Mouse (Mus musculus): ENCODE data around the gene Adap1. TPM values are rescaled to one million over a fixed set of nuclear protein-coding genes. Genes with fewer than 3 reads are reported as not detected.

The Adap1 gene
- polyA plus RNA-seq, 1 experiment from 2014 or later: 7.7 TPM

DNA sequence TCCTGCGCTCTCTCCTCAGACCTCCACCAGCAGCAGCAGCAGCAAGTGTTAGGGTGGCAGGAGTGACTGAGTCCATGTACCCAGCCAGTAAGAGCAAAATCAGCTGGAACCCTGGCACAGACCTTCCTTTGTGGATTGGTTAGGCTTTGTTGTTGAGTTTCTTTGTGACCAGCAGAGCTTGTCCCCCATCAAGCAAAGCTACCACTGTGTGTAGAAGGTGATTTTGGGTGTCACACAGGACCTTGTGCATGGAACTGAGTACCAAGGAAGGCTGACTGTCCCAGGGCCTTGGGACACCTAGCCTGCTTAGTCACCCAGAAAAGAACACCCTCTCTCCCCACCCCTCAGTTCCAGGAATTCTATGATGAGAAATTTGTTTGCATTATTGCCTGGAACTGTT is 68.2 kb downstream of the Adap1 start:
- Histone ChIP-seq H3K4me2 (ENCODE audit: low read depth) (no peak overlapping the region), H3K27me3 (ENCODE audit: control insufficient read depth, insufficient read depth, low read length) (no peaks in the 10 kb centered on the region), H3K4me1 (ENCODE audit: control insufficient read depth, insufficient read depth, low read length) (peaks cover 7% of the 10 kb centered on the region), H3K36me3 (ENCODE audit: control insufficient read depth, insufficient read depth, low read length) (0 out of 2 replicates have a peak, but pooled peaks cover 4% of the 10 kb centered on the region), H3K4me3 (ENCODE audit: low read depth, low read length) (no peak overlapping the region), H3K9me3 (ENCODE audit: control insufficient read depth, low read length) (no peaks in the 10 kb centered on the region), H3K9ac (ENCODE audit: low read length) (no peak overlapping the region), H3K27ac (ENCODE audit: low read depth, low read length) (no peak overlapping the region)
- DNase-seq (ENCODE audit: low spot score): no peak
- no peak for ATAC-seq (ENCODE audit: insufficient read depth, low FRiP score, low TSS enrichment)
- 100% methylated on average over 1 of the region's 1 CpGs for WGBS

DNA sequence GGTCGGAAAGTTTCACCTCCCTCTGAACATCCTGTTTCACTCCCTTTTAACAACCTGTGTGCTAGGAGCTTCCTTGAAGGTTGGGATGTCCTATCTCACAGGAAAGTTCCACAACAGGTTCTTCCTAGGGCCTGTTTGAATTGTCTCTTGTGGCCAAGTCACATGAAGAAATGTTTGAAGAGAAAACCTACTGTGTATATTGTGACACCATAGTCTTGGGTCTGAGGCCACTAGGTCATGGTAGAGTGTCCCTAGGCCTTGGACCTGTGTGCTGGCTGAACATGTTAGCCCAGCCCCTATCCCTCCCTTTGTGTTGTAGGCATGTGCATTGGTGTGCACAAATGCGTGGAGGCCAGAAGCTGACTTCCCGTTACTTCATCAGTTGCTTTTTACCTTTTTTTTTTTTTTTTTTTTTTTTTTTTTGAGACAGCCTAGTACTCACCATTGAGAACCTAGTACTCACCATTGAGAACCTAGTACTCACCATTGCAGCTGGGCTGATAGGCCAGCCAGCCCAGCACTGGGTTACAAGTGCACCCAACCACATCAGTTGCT is 69.1 kb downstream of the Adap1 start:
- H3K27ac ChIP-seq (ENCODE audit: low read depth, low read length): no peak overlapping the region
- ATAC-seq (ENCODE audit: insufficient read depth, low FRiP score, low TSS enrichment) (no peak), DNase-seq (ENCODE audit: low spot score) (no peak)
- H3K27me3 ChIP-seq (ENCODE audit: control insufficient read depth, insufficient read depth, low read length): no peaks in the 10 kb centered on the region
- H3K4me3 ChIP-seq (ENCODE audit: low read depth, low read length): no peak overlapping the region
- no peaks in the 10 kb centered on the region for H3K9me3 ChIP-seq (ENCODE audit: control insufficient read depth, low read length)
- H3K4me2 ChIP-seq (ENCODE audit: low read depth): no peak overlapping the region
- 91% methylated on average over 3 of the region's 3 CpGs for WGBS
- H3K4me1 ChIP-seq (ENCODE audit: control insufficient read depth, insufficient read depth, low read length): peaks cover 7% of the 10 kb centered on the region
- no peak overlapping the region for H3K9ac ChIP-seq (ENCODE audit: low read length)
- H3K36me3 ChIP-seq (ENCODE audit: control insufficient read depth, insufficient read depth, low read length): 0 out of 2 replicates have a peak, but pooled peaks cover 4% of the 10 kb centered on the region

DNA sequence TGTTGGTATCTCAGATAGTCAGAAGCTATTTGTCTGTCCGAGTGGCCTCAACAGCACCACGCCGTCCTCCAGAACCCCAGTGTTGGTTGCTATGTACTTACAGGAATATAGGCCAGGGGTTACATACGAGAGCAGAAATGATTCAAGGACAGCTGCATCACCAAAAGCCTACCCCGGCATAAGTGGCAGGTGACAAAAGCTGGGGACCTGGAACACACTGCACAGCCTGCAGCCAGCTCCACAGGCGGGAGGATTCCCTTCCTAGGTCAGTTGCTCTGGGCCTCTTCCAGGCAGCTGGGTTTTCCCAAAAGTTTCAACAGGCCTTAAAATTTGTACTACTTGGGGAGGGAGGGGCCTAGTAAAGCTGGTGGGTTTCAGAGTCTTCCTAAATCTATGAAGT is 69.6 kb downstream of the Adap1 start:
- ATAC-seq (ENCODE audit: insufficient read depth, low FRiP score, low TSS enrichment) (no peak), DNase-seq (ENCODE audit: low spot score) (no peak)
- H3K36me3 ChIP-seq (ENCODE audit: control insufficient read depth, insufficient read depth, low read length): 0 out of 2 replicates have a peak, but pooled peaks cover 4% of the 10 kb centered on the region
- H3K27me3 ChIP-seq (ENCODE audit: control insufficient read depth, insufficient read depth, low read length): no peaks in the 10 kb centered on the region
- WGBS: 95% methylated on average over 6 of the region's 6 CpGs
- H3K4me1 ChIP-seq (ENCODE audit: control insufficient read depth, insufficient read depth, low read length): peaks cover 7% of the 10 kb centered on the region
- H3K27ac ChIP-seq (ENCODE audit: low read depth, low read length): no peak overlapping the region
- H3K4me3 ChIP-seq (ENCODE audit: low read depth, low read length): no peak overlapping the region
- H3K9ac ChIP-seq (ENCODE audit: low read length): no peak overlapping the region
- no peaks in the 10 kb centered on the region for H3K9me3 ChIP-seq (ENCODE audit: control insufficient read depth, low read length)
- H3K4me2 ChIP-seq (ENCODE audit: low read depth): no peak overlapping the region

DNA sequence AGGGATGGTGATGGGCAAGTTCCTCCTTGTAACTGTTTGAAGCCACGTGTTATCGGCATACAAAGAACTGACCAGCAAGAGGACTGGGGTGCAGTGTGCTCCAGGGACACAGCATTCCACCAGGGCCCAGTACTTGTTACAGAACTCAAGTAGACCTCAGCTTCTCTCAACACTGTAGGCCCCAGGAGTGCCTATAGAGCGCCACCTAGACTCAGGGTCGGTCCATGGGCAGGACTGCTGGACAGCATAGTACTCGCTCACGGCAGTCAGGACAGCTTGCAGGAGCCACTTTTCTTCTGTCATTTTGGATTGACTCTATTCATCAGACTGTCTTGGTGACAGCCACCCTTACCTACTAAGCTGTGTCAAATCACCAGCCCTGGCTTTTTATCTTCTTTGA is 70.5 kb downstream of the Adap1 start:
- Histone ChIP-seq H3K4me2 (ENCODE audit: low read depth) (no peak overlapping the region), H3K9me3 (ENCODE audit: control insufficient read depth, low read length) (no peaks in the 10 kb centered on the region), H3K9ac (ENCODE audit: low read length) (no peak overlapping the region), H3K27ac (ENCODE audit: low read depth, low read length) (no peak overlapping the region), H3K27me3 (ENCODE audit: control insufficient read depth, insufficient read depth, low read length) (no peaks in the 10 kb centered on the region), H3K4me1 (ENCODE audit: control insufficient read depth, insufficient read depth, low read length) (peaks cover 7% of the 10 kb centered on the region), H3K36me3 (ENCODE audit: control insufficient read depth, insufficient read depth, low read length) (0 out of 2 replicates have a peak, but pooled peaks cover 1% of the 10 kb centered on the region), H3K4me3 (ENCODE audit: low read depth, low read length) (no peak overlapping the region)
- ATAC-seq (ENCODE audit: insufficient read depth, low FRiP score, low TSS enrichment) (no peak), DNase-seq (ENCODE audit: low spot score) (no peak)
- 87% methylated on average over 6 of the region's 6 CpGs for WGBS

DNA sequence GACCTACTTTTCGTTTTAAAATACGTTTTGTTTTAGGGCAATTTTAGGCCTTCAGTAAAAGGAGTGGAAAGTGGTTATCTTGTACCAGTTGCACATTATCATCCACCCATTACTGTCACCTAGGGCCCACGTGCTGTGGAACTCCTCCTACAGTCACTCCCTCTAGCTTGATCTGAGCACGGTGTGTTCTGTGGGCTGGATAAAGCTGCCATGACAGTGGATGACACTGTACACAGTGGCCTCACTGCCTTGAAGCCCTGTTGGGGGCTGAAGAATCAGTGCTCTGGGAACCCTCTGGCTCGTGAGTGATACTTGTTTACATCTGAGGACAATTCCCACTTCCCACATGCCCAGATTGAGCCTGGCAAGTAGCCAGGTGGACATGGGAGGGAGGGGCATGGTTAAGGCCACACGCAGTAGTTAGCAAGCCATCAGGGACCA is 72.1 kb downstream of the Adap1 start:
- Histone ChIP-seq H3K27ac (ENCODE audit: low read depth, low read length) (no peak overlapping the region), H3K36me3 (ENCODE audit: control insufficient read depth, insufficient read depth, low read length) (no peaks in the 10 kb centered on the region; the same call in 1 of the 2 replicates), H3K4me2 (ENCODE audit: low read depth) (peak overlapping the region; percentile 77), H3K9me3 (ENCODE audit: control insufficient read depth, low read length) (no peaks in the 10 kb centered on the region), H3K4me1 (ENCODE audit: control insufficient read depth, insufficient read depth, low read length) (peaks cover 7% of the 10 kb centered on the region), H3K9ac (ENCODE audit: low read length) (peak overlapping the region; percentile 83), H3K27me3 (ENCODE audit: control insufficient read depth, insufficient read depth, low read length) (no peaks in the 10 kb centered on the region), H3K4me3 (ENCODE audit: low read depth, low read length) (peak overlapping the region; percentile 74)
- ATAC-seq (ENCODE audit: insufficient read depth, low FRiP score, low TSS enrichment) (no peak), DNase-seq (ENCODE audit: low spot score) (no peak)
- 20% methylated on average over 6 of the region's 6 CpGs for WGBS

DNA sequence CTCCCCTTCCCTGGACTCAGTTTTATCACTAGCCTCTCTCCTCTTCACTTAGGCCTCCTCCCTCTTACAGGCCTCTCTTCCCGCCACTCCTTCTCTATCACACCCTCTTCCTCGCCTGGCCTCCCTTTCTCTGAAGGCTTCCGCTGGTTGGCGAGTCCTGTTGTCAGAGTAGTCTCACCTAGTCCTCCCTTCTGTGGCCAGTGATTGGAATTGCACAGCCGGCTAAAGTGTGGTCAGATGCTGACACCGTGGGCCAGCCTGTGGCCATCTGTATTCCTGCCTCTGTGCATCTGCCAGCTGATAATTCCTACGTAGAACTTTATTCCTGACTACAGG is 72.5 kb downstream of the Adap1 start:
- DNase-seq (ENCODE audit: low spot score) (no peak), ATAC-seq (ENCODE audit: insufficient read depth, low FRiP score, low TSS enrichment) (peak; percentile 23)
- Histone ChIP-seq H3K4me1 (ENCODE audit: control insufficient read depth, insufficient read depth, low read length) (peaks cover 7% of the 10 kb centered on the region), H3K9ac (ENCODE audit: low read length) (peak overlapping the region; percentile 83), H3K9me3 (ENCODE audit: control insufficient read depth, low read length) (no peaks in the 10 kb centered on the region), H3K27ac (ENCODE audit: low read depth, low read length) (peak overlapping the region; percentile 76), H3K4me3 (ENCODE audit: low read depth, low read length) (peak overlapping the region; percentile 74), H3K36me3 (ENCODE audit: control insufficient read depth, insufficient read depth, low read length) (peaks cover 2% of the 10 kb centered on the region), H3K27me3 (ENCODE audit: control insufficient read depth, insufficient read depth, low read length) (no peaks in the 10 kb centered on the region), H3K4me2 (ENCODE audit: low read depth) (peak overlapping the region; percentile 77)
- WGBS: under 1% methylated on average over 7 of the region's 7 CpGs

DNA sequence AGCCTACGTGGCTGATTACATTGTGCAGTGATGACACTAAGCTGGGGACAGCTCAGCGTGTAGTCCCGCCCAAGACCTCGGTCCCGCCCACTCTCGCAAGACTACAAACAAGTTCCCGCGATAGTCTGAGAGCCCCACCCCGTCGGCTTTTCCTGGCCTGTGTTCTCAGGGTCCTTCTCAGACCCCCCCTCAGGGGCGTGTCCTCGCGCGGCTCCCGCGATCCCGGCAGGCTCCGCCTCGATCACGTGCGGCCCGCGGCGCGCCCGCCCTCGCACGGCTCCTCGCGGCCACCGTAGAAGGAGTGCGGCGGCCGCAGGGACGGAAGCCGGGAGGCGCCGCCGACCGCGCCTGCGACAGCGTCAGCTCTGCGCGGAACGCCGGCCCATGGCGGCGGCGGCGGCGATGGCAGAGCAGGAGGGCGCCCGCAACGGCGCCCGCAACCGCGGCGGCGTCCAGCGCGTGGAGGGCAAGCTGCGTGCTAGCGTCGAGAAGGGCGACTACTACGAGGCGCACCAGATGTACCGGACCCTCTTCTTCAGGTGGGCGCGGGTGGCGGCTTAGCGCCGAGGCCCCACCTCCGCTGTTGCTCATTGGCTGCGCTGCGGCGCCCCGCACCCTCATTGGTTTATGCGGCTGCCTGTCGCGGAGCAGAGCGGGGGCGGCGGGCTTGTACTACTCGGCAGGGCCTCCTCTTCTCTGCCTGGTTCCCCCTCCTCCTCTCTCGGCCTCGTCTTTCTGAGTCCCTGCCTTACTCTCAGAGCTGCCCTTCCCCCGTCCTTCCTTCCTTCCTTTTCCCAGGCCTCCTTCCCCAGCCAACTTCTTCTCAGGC is 73.1 kb downstream of the Adap1 start, which contains the start of gene Get4:
Get4 (plus strand) TSS at position 244 of the 829 bp plus-strand sequence.
- Histone ChIP-seq H3K27me3 (ENCODE audit: control insufficient read depth, insufficient read depth, low read length) (no peaks in the 10 kb centered on the region), H3K9ac (ENCODE audit: low read length) (peak within 1 kb of the TSS; percentile 83), H3K27ac (ENCODE audit: low read depth, low read length) (peak within 1 kb of the TSS; percentile 76), H3K4me3 (ENCODE audit: low read depth, low read length) (peak within 1 kb of the TSS; percentile 74), H3K36me3 (ENCODE audit: control insufficient read depth, insufficient read depth, low read length) (peaks cover 2% of the 10 kb centered on the region), H3K4me1 (ENCODE audit: control insufficient read depth, insufficient read depth, low read length) (peaks cover 7% of the 10 kb centered on the region), H3K4me2 (ENCODE audit: low read depth) (peak within 1 kb of the TSS; percentile 77), H3K9me3 (ENCODE audit: control insufficient read depth, low read length) (no peaks in the 10 kb centered on the region)
- peak; percentile 99 for DNase-seq (ENCODE audit: low spot score)
- peak; percentile 96 for ATAC-seq (ENCODE audit: insufficient read depth, low FRiP score, low TSS enrichment)
- WGBS: under 1% methylated on average over 77 of the region's 90 CpGs

DNA sequence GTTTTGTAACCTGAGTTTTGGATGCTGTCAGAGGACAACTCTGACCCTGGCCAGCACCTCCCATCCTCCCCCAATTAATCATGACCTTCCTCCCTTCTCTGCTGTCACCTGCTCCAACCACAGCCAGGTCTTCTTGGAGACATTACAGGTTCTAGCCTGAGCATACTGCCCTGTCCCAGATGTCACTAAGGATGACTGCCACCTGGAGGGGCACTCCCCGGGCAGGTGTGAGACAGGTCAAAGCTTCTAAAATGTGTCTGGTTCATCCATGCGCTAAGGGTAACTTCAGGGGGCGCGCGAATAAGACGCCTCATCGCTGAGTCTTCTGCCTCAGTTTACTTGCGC is 73.7 kb downstream of the Adap1 start:
- WGBS: 1% methylated on average over 8 of the region's 8 CpGs
- peak; percentile 71 for ATAC-seq (ENCODE audit: insufficient read depth, low FRiP score, low TSS enrichment)

DNA sequence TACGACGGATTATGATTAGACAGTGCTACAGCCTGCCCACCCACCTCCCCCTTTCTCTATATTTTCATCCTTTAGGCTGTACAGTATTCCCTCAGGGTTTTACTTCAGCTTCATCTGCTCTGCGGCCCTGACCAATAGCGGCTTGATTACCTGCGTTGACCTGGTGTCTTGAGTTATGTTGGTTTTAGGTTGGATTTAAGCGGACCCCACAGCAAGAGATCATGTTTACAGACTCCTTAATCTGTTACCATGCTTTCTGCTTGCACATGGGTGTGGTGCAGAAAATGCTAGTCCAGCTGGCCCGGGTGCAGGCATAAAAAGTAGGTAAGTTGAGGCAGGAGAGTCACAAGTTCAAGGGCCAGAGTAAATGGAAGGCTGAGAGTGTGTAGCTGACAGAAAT is 74.1 kb downstream of the Adap1 start:
- no peak overlapping the region for H3K27ac ChIP-seq (ENCODE audit: low read depth, low read length)

More for the DNA sequence above, 73.7 kb downstream of the Adap1 start:
- peak overlapping the region; percentile 60 for H3K9ac ChIP-seq (ENCODE audit: low read length)
- peaks cover 5% of the 10 kb centered on the region for H3K36me3 ChIP-seq (ENCODE audit: control insufficient read depth, insufficient read depth, low read length)
- no peak overlapping the region for H3K27ac ChIP-seq (ENCODE audit: low read depth, low read length)
- no peaks in the 10 kb centered on the region for H3K27me3 ChIP-seq (ENCODE audit: control insufficient read depth, insufficient read depth, low read length)
- H3K4me3 ChIP-seq (ENCODE audit: low read depth, low read length): peak overlapping the region; percentile 74
- no peaks in the 10 kb centered on the region for H3K9me3 ChIP-seq (ENCODE audit: control insufficient read depth, low read length)
- H3K4me2 ChIP-seq (ENCODE audit: low read depth): peak overlapping the region; percentile 71
- H3K4me1 ChIP-seq (ENCODE audit: control insufficient read depth, insufficient read depth, low read length): peaks cover 7% of the 10 kb centered on the region
- no peak for DNase-seq (ENCODE audit: low spot score)

More for the DNA sequence above, 74.1 kb downstream of the Adap1 start:
- no peaks in the 10 kb centered on the region for H3K27me3 ChIP-seq (ENCODE audit: control insufficient read depth, insufficient read depth, low read length)
- ATAC-seq (ENCODE audit: insufficient read depth, low FRiP score, low TSS enrichment): no peak
- 83% methylated on average over 7 of the region's 7 CpGs for WGBS
- peaks cover 7% of the 10 kb centered on the region for H3K4me1 ChIP-seq (ENCODE audit: control insufficient read depth, insufficient read depth, low read length)
- H3K9me3 ChIP-seq (ENCODE audit: control insufficient read depth, low read length): no peaks in the 10 kb centered on the region
- H3K36me3 ChIP-seq (ENCODE audit: control insufficient read depth, insufficient read depth, low read length): peaks cover 5% of the 10 kb centered on the region
- DNase-seq (ENCODE audit: low spot score): no peak
- H3K4me2 ChIP-seq (ENCODE audit: low read depth): no peak overlapping the region
- H3K9ac ChIP-seq (ENCODE audit: low read length): no peak overlapping the region
- no peak overlapping the region for H3K4me3 ChIP-seq (ENCODE audit: low read depth, low read length)

Data from neural tube, embryonic 11.5 days (tissue).